ENCODE assay signal across 8 mouse cellular contexts in the genomic region with DNA sequence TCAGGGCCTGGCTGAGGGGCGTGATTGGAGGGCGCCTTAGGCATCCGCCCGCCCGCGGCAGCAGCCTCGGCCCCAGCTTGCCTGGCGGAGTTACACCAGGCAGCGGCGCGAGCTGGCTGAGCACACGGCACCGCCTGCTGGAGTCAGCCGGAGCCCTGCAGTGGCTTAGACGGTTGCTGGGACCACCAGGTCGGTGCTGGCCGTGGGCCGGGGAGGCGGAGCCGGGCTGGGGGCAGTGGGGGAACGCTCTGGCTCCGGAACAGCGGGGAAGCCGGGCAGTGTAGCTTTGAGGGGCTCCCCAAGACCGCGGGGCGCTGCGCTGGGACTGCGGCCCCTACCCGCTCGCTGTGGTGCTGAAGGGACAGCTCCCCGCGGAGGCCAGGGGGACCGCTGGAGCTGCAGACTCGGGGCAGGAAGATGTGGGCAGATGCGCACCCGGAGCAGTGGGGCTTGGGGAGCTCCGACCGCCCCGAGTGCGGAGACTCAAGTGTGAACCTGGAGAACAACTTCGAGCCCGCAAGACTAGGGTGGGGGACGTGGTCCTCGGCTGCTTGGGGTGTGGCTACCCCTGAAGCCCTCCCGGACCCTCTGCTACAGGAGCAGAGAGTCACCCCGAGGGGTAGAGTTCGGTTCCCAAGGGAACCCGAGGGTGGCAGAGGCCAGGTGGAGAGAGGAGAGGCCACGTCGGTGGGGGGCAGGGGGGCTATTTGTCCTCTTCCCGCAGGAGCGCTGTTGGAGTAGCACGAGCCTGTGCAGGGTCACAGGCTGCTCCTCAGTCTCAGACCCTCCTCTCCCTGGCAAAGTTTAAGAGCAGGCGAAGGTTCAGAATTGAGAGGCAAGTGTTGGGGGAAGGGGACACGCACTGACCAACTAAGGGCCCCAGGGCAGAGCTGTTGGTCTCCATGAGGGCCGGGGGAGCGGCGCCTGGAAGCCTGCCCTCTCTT. TPM values are rescaled to one million over a fixed set of nuclear protein-coding genes. Genes with fewer than 3 reads are reported as not detected.
DNase-seq lines count a peak whose midpoint lies in the region; ATAC-seq and TF ChIP-seq lines count a peak whose summit lies in the region.

No protein-coding gene starts in this region.

- peak overlapping the region; percentile 54 for H3K9ac ChIP-seq in liver, postnatal 0 days (replicated peaks)
- peak overlapping the region; percentile 73 for H3K9ac ChIP-seq in neural tube, embryonic 13.5 days
- H3K9ac ChIP-seq in stomach, postnatal 0 days (ENCODE audit: low read length), result no peak overlapping the region

- no peaks in the 10 kb centered on the region for H3K36me3 ChIP-seq in embryonic facial prominence, embryonic 10.5 days (replicated peaks)
- no peaks in the 10 kb centered on the region for H3K36me3 ChIP-seq in heart, embryonic 10.5 days
- no peaks in the 10 kb centered on the region for H3K36me3 ChIP-seq in liver, postnatal 0 days (replicated peaks; ENCODE audit: insufficient read depth, low read length)
- H3K36me3 ChIP-seq in neural tube, embryonic 13.5 days, result no peaks in the 10 kb centered on the region
- no peaks in the 10 kb centered on the region for H3K36me3 ChIP-seq in stomach, postnatal 0 days (ENCODE audit: control insufficient read depth, insufficient read depth, low read length)

- peak overlapping the region; percentile 21 for H3K27ac ChIP-seq in embryonic facial prominence, embryonic 10.5 days (replicated peaks)
- H3K27ac ChIP-seq in heart, embryonic 10.5 days, result no peak overlapping the region
- peak overlapping the region; percentile 64 for H3K27ac ChIP-seq in liver, postnatal 0 days (ENCODE audit: low read depth)
- peak overlapping the region; percentile 70 for H3K27ac ChIP-seq in neural tube, embryonic 13.5 days (replicated peaks)
- no peak overlapping the region for H3K27ac ChIP-seq in stomach, postnatal 0 days (replicated peaks)

- TF ChIP-seq CTCF in liver, postnatal 0 days (IDR thresholded peaks at IDR 0.05; ENCODE audit: low read depth), result peak; percentile 41
- peak; percentile 61 for TF ChIP-seq CTCF in stomach, postnatal 0 days (IDR thresholded peaks at IDR 0.05; ENCODE audit: low read depth)

- H3K4me1 ChIP-seq in embryonic facial prominence, embryonic 10.5 days, result peaks cover 46% of the 10 kb centered on the region
- H3K4me1 ChIP-seq in heart, embryonic 10.5 days, result peaks cover 23% of the 10 kb centered on the region
- H3K4me1 ChIP-seq in liver, postnatal 0 days (ENCODE audit: insufficient read depth), result peaks cover 4% of the 10 kb centered on the region
- H3K4me1 ChIP-seq in neural tube, embryonic 13.5 days (replicated peaks), result peaks cover 59% of the 10 kb centered on the region
- 0 out of 2 replicates have a peak, but pooled peaks cover 2% of the 10 kb centered on the region for H3K4me1 ChIP-seq in stomach, postnatal 0 days (replicated peaks; ENCODE audit: control insufficient read depth, insufficient read depth)

- TF ChIP-seq EP300 in liver, postnatal 0 days (IDR thresholded peaks at IDR 0.05; ENCODE audit: low read depth), result no peak
- TF ChIP-seq EP300 in stomach, postnatal 0 days (optimal IDR thresholded peaks at IDR 0.05), result no peak

- DNase-seq in left cerebral cortex, adult 18-20 months (ENCODE audit: low spot score in 2 of 2), result peak; percentile 61 to 69
- DNase-seq in left cerebral cortex, adult 9 months (ENCODE audit: low spot score in 2 of 2), result no peak
- peak; percentile 94 for DNase-seq in embryonic facial prominence, embryonic 10.5 days (ENCODE audit: low spot score)
- peak; percentile 89 for DNase-seq in heart, embryonic 10.5 days (ENCODE audit: low spot score)
- DNase-seq in kidney, adult 9 months, result peak; percentile 65
- peak; percentile 86 for DNase-seq in liver, postnatal 0 days
- DNase-seq in stomach, postnatal 0 days (ENCODE audit: low spot score), result peak; percentile 91

- peak; percentile 70 for ATAC-seq in liver, postnatal 0 days
- peak; percentile 87 for ATAC-seq in neural tube, embryonic 13.5 days (ENCODE audit: low read depth)
- ATAC-seq in stomach, postnatal 0 days (ENCODE audit: low FRiP score, low TSS enrichment), result peak; percentile 78

- H3K4me3 ChIP-seq in embryonic facial prominence, embryonic 10.5 days, result peak overlapping the region; percentile 55
- H3K4me3 ChIP-seq in heart, embryonic 10.5 days, result peak overlapping the region; percentile 51
- peak overlapping the region; percentile 35 for H3K4me3 ChIP-seq in liver, postnatal 0 days (ENCODE audit: low read depth, low read length)
- H3K4me3 ChIP-seq in neural tube, embryonic 13.5 days, result peak overlapping the region; percentile 45
- H3K4me3 ChIP-seq in stomach, postnatal 0 days (ENCODE audit: low read depth, low read length), result peak overlapping the region; percentile 28

- H3K27me3 ChIP-seq in embryonic facial prominence, embryonic 10.5 days (replicated peaks; ENCODE audit: low read depth, poor library complexity, severe bottlenecking), result peaks cover 62% of the 10 kb centered on the region
- peaks cover 72% of the 10 kb centered on the region for H3K27me3 ChIP-seq in heart, embryonic 10.5 days (ENCODE audit: insufficient read depth, poor library complexity, severe bottlenecking)
- H3K27me3 ChIP-seq in liver, postnatal 0 days (ENCODE audit: insufficient read depth, low read length), result peaks cover 27% of the 10 kb centered on the region
- H3K27me3 ChIP-seq in neural tube, embryonic 13.5 days, result peaks cover 14% of the 10 kb centered on the region
- no peaks in the 10 kb centered on the region; the same call in 1 of the 2 replicates for H3K27me3 ChIP-seq in stomach, postnatal 0 days (ENCODE audit: control insufficient read depth, insufficient read depth, low read length)

- WGBS in embryonic facial prominence, embryonic 10.5 days, result under 1% methylated on average over 59 of the region's 59 CpGs
- 1% methylated on average over 59 of the region's 59 CpGs for WGBS in heart, embryonic 10.5 days
- 2% methylated on average over 54 of the region's 59 CpGs for WGBS in liver, postnatal 0 days (ENCODE audit: insufficient replicate concordance)
- under 1% methylated on average over 59 of the region's 59 CpGs for WGBS in neural tube, embryonic 13.5 days
- WGBS in stomach, postnatal 0 days, result under 1% methylated on average over 55 of the region's 59 CpGs

- peak overlapping the region; percentile 56 for H3K4me2 ChIP-seq in liver, postnatal 0 days (ENCODE audit: low read depth, low read length)
- peak overlapping the region; percentile 75 for H3K4me2 ChIP-seq in neural tube, embryonic 13.5 days
- peak overlapping the region; percentile 48 for H3K4me2 ChIP-seq in stomach, postnatal 0 days (replicated peaks; ENCODE audit: low read depth)

- no peaks in the 10 kb centered on the region for H3K9me3 ChIP-seq in embryonic facial prominence, embryonic 10.5 days
- no peaks in the 10 kb centered on the region for H3K9me3 ChIP-seq in heart, embryonic 10.5 days
- no peaks in the 10 kb centered on the region for H3K9me3 ChIP-seq in liver, postnatal 0 days (ENCODE audit: low read length)
- no peaks in the 10 kb centered on the region for H3K9me3 ChIP-seq in neural tube, embryonic 13.5 days
- no peaks in the 10 kb centered on the region for H3K9me3 ChIP-seq in stomach, postnatal 0 days (ENCODE audit: control insufficient read depth, low read length)

RNA-seq across cellular contexts. Expression of a gene that starts 0.5 kb away (rescaled TPM):
- 100 to 1,000 TPM; 791 to 833 TPM for total RNA-seq in left cerebral cortex, adult 18-20 months (2021)
- polyA plus RNA-seq in embryonic facial prominence, embryonic 10.5 days (2016; fragmentation: Nextera tagmentation; extraction: Ambion mirVana), result 5.0 and 6.9 TPM in 2 replicates
- polyA plus RNA-seq in heart, embryonic 10.5 days (2016; fragmentation: Nextera tagmentation; extraction: Ambion mirVana), result 2.5 and 3.0 TPM in 2 replicates
- 0.89 and 0.97 TPM in 2 replicates for polyA plus RNA-seq in liver, postnatal 0 days (2015; fragmentation: Nextera tagmentation; extraction: Ambion mirVana)
- 13.8 and 14.7 TPM in 2 replicates for polyA plus RNA-seq in neural tube, embryonic 13.5 days (2015; fragmentation: Nextera tagmentation; extraction: Ambion mirVana)
- 1.8 and 1.9 TPM in 2 replicates for polyA plus RNA-seq in stomach, postnatal 0 days (2015; fragmentation: Nextera tagmentation; extraction: Ambion mirVana)

Comparison
In these comparisons a context has a peak if more than half of its experiments do, and no peak if none do; other contexts are left out.
1. DNase-seq: peak in left cerebral cortex, adult 18-20 months (2 of 2), embryonic facial prominence, embryonic 10.5 days (single experiment), heart, embryonic 10.5 days (single experiment), kidney, adult 9 months (single experiment), liver, postnatal 0 days (single experiment) and stomach, postnatal 0 days (single experiment); none in left cerebral cortex, adult 9 months (0 of 2).
2. H3K27ac ChIP-seq: peak in embryonic facial prominence, embryonic 10.5 days (single experiment), liver, postnatal 0 days (single experiment) and neural tube, embryonic 13.5 days (single experiment); none in heart, embryonic 10.5 days (single experiment) and stomach, postnatal 0 days (single experiment).
3. Peak in every context shown above with its lines, with median percentiles within 50 percentile points of each other: H3K4me3 ChIP-seq, ATAC-seq and H3K4me2 ChIP-seq.